Mouse (Mus musculus) lung, embryonic 15.5 days (tissue): ENCODE measurements around the gene Gm34653. TPM values are rescaled to one million over a fixed set of nuclear protein-coding genes. Genes with fewer than 3 reads are reported as not detected.
"Not testable (repeated sequence)": the region's sequence is repeated elsewhere in the genome, so short reads cannot be mapped to it uniquely, and the experiment has no call there.

Experiments
- ATAC-seq: fragments of 200-750 bp; cut with Nextera tagmentation; 2 replicates; pipeline ENCODE4 v1.8.0; 2017; ENCODE audit warnings: moderate number of reproducible peaks, borderline replicate concordance; ENCODE audit not compliant: low FRiP score, low TSS enrichment; ENCODE audit errors: extremely low read depth
- H3K27ac ChIP-seq: fragments of 300-500 bp; sonication (generic); 2 replicates; pipeline ENCODE4 v1.5.1; 2015; ENCODE audit warnings: moderate library complexity, mild to moderate bottlenecking, inconsistent platforms
- H3K27me3 ChIP-seq: fragments of 300-500 bp; sonication (generic); 2 replicates; pipeline ENCODE4 v1.6.1; 2015; ENCODE audit warnings: inconsistent platforms
- H3K36me3 ChIP-seq: fragments of 300-500 bp; sonication (generic); 2 replicates; pipeline ENCODE4 v1.6.1; 2015; ENCODE audit warnings: inconsistent platforms
- H3K4me1 ChIP-seq: fragments of 300-500 bp; sonication (generic); 2 replicates; pipeline ENCODE4 v1.6.1; 2015; ENCODE audit warnings: inconsistent platforms
- H3K4me2 ChIP-seq: fragments of 300-500 bp; sonication (generic); 2 replicates; pipeline ENCODE4 v1.6.1; 2015; ENCODE audit warnings: inconsistent platforms, mild to moderate bottlenecking, moderate library complexity
- H3K4me3 ChIP-seq: fragments of 300-500 bp; sonication (generic); 2 replicates; pipeline ENCODE4 v1.5.1; 2015; ENCODE audit warnings: mild to moderate bottlenecking, inconsistent platforms
- H3K9ac ChIP-seq: fragments of 300-500 bp; sonication (generic); 2 replicates; pipeline ENCODE4 v1.6.1; 2015; ENCODE audit warnings: inconsistent platforms
- H3K9me3 ChIP-seq: fragments of 300-500 bp; sonication (generic); 2 replicates; pipeline ENCODE4 v1.6.1; 2016; ENCODE audit warnings: inconsistent platforms
- WGBS: fragments of 180-500 bp; shearing (Covaris S2); methylation state at CpG from one replicate; pipeline ENCODE4 v1.1.7; 2015; 5-methylcytosine and 5-hydroxymethylcytosine counted together
- polyA plus RNA-seq: library from polyadenylated mRNA; unstranded; fragments of >200 nt; fragmentation: Nextera tagmentation; extraction: Ambion mirVana; gene quantifications from 2 replicates; pipeline ENCODE4 v1.2.1, GENCODE M21; 2015

Gene Gm34653
- polyA plus RNA-seq, 1 experiment from 2014 or later = not detected

- H3K27me3 ChIP-seq = no peaks in the 10 kb centered on the region
- H3K4me3 ChIP-seq = peak overlapping the region; percentile 91
- H3K9ac ChIP-seq = peak overlapping the region; percentile 92
- no peaks in the 10 kb centered on the region for H3K9me3 ChIP-seq
- H3K4me1 ChIP-seq = peaks cover 25% of the 10 kb centered on the region
- WGBS = 31% methylated on average over 20 of the region's 21 CpGs
- peak overlapping the region; percentile 81 for H3K4me2 ChIP-seq
- ATAC-seq = no peak
- H3K36me3 ChIP-seq = peaks cover 8% of the 10 kb centered on the region
- H3K27ac ChIP-seq = peak overlapping the region; percentile 34; the same call in 1 of the 2 replicates
Measured at GRCm38 (mm10) chr2:34826460-34827231, 6.2 kb upstream of the Gm34653 start.

GRCm38 (mm10) chr2:34827591-34827990, 5.2 kb upstream of the Gm34653 start:
- ATAC-seq = no peak
- no peak overlapping the region for H3K4me3 ChIP-seq
- H3K9me3 ChIP-seq = no peaks in the 10 kb centered on the region
- peaks cover 25% of the 10 kb centered on the region for H3K4me1 ChIP-seq
- WGBS = 87% methylated on average over 4 of the region's 4 CpGs
- no peaks in the 10 kb centered on the region for H3K27me3 ChIP-seq
- no peak overlapping the region for H3K27ac ChIP-seq
- H3K9ac ChIP-seq = no peak overlapping the region
- H3K4me2 ChIP-seq = no peak overlapping the region
- H3K36me3 ChIP-seq = peaks cover 2% of the 10 kb centered on the region

- H3K27me3 ChIP-seq = no peaks in the 10 kb centered on the region
- WGBS = 65% methylated on average over 1 of the region's 1 CpGs
Measured at GRCm38 (mm10) chr2:34828026-34828425, 4.8 kb upstream of the Gm34653 start.

DNA sequence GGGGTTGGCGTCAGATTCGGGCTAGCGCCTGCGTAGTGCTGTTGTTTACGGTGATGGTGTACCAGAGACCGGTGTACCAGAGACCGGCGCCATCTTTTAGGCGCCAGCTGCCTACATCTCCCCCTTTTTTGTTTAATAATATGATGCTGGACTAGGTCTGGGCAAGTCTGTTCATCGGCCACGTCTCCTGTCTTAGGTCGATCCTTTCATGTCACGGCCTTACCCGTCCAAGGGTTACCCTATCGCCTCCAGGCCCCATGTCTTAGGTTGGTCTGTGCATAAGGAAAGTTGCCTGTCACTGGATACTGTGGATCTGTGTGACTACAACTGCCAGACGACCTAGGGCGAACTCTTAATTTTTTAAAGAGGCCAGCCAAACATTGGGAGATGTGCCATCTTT, 2.7 kb upstream of the Gm34653 start:
- H3K36me3 ChIP-seq, H3K27ac ChIP-seq, H3K4me3 ChIP-seq, H3K9me3 ChIP-seq, ATAC-seq, H3K4me2 ChIP-seq, H3K27me3 ChIP-seq, H3K9ac ChIP-seq, H3K4me1 ChIP-seq: not testable (repeated sequence)
- WGBS = 93% methylated on average over 17 of the region's 17 CpGs

More at GRCm38 (mm10) chr2:34828026-34828425, 4.8 kb upstream of the Gm34653 start:
- no peak for ATAC-seq
- H3K4me1 ChIP-seq = peaks cover 25% of the 10 kb centered on the region
- H3K9ac ChIP-seq = no peak overlapping the region
- H3K4me2 ChIP-seq = no peak overlapping the region
- no peak overlapping the region for H3K27ac ChIP-seq
- H3K9me3 ChIP-seq = no peaks in the 10 kb centered on the region
- H3K4me3 ChIP-seq = no peak overlapping the region
- no peaks in the 10 kb centered on the region for H3K36me3 ChIP-seq

DNA sequence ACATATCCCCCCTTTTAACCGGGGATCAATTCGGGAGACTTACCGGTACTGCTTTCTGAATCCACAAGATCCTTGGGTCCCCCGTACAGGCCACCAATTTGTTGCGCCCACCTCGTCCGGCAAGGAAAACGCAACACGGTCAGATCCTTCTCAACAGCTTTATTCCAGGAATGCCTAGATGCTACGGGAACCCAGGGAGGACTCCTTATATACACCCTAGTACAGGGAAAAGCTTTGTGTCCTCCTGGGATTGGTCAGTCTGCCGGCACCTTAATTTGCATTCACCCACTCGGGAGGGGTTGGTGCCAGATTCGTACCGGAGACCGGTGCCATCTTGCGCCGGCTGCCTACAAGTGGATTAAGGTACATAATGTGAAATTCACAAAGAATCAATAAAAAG, 817 bp downstream of the Gm34653 start:
- Histone ChIP-seq H3K36me3 (no peaks in the 10 kb centered on the region), H3K27ac (no peak overlapping the region), H3K4me3 (no peak overlapping the region), H3K27me3 (0 out of 2 replicates have a peak, but pooled peaks cover 4% of the 10 kb centered on the region), H3K9ac (no peak overlapping the region), H3K4me2 (no peak overlapping the region), H3K9me3 (no peaks in the 10 kb centered on the region), H3K4me1 (no peaks in the 10 kb centered on the region)
- 82% methylated on average over 17 of the region's 17 CpGs for WGBS
- ATAC-seq = no peak

DNA sequence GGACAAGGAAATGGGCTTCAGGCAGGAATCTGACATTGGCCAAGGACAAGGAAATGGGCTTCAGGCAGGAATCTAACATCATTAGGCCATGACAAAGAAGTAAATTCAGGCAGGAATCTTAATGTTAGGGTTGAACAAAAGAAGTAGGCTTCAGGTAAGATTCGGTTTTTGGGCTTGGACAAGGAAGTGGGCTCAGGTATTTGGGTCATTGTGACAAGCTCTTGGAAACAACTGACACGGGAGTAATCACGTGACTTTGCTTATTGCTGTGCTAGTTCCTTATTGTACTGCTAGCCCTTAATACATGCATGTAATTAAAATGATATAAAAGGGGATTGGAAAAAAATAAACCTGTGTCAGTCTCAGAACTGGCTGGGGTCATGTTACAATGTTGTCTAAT, 2.9 kb downstream of the Gm34653 start:
- 55% methylated on average over 3 of the region's 3 CpGs for WGBS
- Histone ChIP-seq H3K27me3 (0 out of 2 replicates have a peak, but pooled peaks cover 4% of the 10 kb centered on the region), H3K27ac (no peak overlapping the region), H3K4me1 (no peaks in the 10 kb centered on the region), H3K36me3 (no peaks in the 10 kb centered on the region), H3K9me3 (no peaks in the 10 kb centered on the region), H3K9ac (no peak overlapping the region), H3K4me3 (no peak overlapping the region), H3K4me2 (no peak overlapping the region)
- ATAC-seq = no peak

- not testable (repeated sequence) for H3K9ac ChIP-seq, H3K4me2 ChIP-seq, H3K36me3 ChIP-seq, H3K27me3 ChIP-seq, H3K4me3 ChIP-seq, H3K9me3 ChIP-seq, H3K4me1 ChIP-seq, ATAC-seq, H3K27ac ChIP-seq
- WGBS = 75% methylated on average over 5 of the region's 5 CpGs
Measured at GRCm38 (mm10) chr2:34840143-34840542, 7.3 kb downstream of the Gm34653 start.

- H3K27me3 ChIP-seq = 0 out of 2 replicates have a peak, but pooled peaks cover 4% of the 10 kb centered on the region
- H3K4me3 ChIP-seq = no peak overlapping the region
- no peak for ATAC-seq
- WGBS = 88% methylated on average over 8 of the region's 8 CpGs
- no peak overlapping the region for H3K9ac ChIP-seq
- H3K4me1 ChIP-seq = no peaks in the 10 kb centered on the region
- H3K9me3 ChIP-seq = no peaks in the 10 kb centered on the region
- H3K27ac ChIP-seq = no peak overlapping the region
- no peaks in the 10 kb centered on the region for H3K36me3 ChIP-seq
- no peak overlapping the region for H3K4me2 ChIP-seq
Measured at GRCm38 (mm10) chr2:34841706-34842105, 8.9 kb downstream of the Gm34653 start.

DNA sequence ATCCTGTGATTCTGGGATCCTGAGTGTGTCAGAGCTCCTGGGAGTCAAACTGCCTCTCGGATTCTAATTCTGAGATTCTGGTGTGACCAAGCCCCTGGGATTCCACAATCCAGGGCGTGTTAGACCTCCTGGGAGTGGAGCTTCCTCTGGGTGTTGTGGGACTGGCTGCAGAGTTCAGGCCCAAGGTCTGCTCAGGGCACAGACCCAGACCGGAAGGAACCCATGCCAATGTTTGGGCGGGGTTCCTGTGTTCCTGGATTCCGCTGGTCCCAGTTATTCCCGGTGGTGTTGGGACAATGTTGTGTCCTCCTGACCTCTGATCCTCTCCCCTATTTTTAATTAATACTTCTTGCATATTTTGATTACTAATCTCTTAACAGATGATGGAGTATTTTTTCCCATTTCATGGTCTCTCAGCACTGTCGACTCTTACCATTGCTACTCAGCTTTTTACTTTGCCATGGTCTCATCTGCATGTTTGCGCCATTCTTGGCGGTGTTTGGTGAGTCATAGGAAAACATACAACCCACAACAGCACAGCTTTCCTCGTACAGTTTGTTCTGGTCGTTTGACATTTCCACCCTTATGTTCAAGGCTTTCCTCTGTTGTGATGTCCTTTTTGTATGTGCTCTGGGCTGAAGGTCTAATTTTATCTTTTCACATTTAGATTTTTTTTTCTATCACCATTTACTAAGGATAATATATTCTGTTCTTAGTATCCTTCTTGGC, 10.6 kb downstream of the Gm34653 start:
- H3K9me3 ChIP-seq = no peaks in the 10 kb centered on the region
- 71% methylated on average over 11 of the region's 11 CpGs for WGBS
- no peak overlapping the region for H3K9ac ChIP-seq
- no peak overlapping the region for H3K27ac ChIP-seq
- no peaks in the 10 kb centered on the region for H3K36me3 ChIP-seq
- H3K27me3 ChIP-seq = 0 out of 2 replicates have a peak, but pooled peaks cover 2% of the 10 kb centered on the region
- no peak overlapping the region for H3K4me3 ChIP-seq
- no peak overlapping the region for H3K4me2 ChIP-seq
- no peaks in the 10 kb centered on the region for H3K4me1 ChIP-seq
- no peak for ATAC-seq

DNA sequence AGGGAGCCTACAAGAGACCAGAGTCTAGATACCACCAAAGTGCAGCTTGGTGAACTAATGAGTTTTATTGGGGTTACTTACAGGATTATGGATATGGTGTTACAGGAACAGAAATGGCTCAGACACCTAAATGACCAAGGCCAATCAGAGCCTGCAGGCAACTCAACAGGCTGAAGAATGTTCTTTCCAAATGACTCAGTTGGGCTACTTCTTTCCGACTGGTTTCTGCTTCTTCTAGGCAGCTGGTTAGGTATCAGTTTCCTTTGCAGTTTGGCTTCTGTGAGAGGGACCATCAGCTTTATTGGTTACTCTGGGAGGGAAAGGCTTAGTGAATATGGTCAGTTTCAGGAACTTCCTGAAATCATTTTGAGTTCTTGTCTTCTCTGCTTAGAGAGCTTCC, 14.9 kb downstream of the Gm34653 start:
- no peak overlapping the region for H3K4me2 ChIP-seq
- H3K4me1 ChIP-seq = no peaks in the 10 kb centered on the region
- no peak overlapping the region for H3K4me3 ChIP-seq
- no peak overlapping the region for H3K27ac ChIP-seq
- H3K9me3 ChIP-seq = no peaks in the 10 kb centered on the region
- WGBS = 83% methylated on average over 1 of the region's 1 CpGs
- ATAC-seq = no peak
- peaks cover 30% of the 10 kb centered on the region for H3K36me3 ChIP-seq
- no peaks in the 10 kb centered on the region for H3K27me3 ChIP-seq
- no peak overlapping the region for H3K9ac ChIP-seq

DNA sequence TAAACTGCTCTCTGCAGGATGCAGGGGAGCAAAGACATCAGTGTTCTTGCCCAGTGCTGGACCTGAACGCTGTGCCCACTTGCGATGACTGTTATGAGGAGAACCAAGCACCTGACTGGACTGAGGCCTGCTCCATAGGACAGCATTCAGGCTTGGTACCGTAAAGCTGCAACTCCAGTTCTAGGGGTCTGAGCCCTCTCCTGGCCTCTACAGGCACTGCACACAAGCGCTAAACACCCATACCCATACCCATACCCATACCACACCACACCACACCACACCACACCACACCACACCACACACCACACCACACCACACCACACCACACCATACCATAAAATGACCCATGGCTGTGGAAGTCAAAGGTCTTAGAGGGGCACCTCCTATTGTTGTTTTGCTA, 22.5 kb downstream of the Gm34653 start:
- H3K4me2 ChIP-seq = no peak overlapping the region

GRCm38 (mm10) chr2:34857728-34858127, 24.9 kb downstream of the Gm34653 start:
- no peaks in the 10 kb centered on the region for H3K27me3 ChIP-seq
- 89% methylated on average over 8 of the region's 8 CpGs for WGBS
- no peak overlapping the region for H3K9ac ChIP-seq
- no peak overlapping the region for H3K4me3 ChIP-seq
- H3K36me3 ChIP-seq = peaks cover 83% of the 10 kb centered on the region
- no peak for ATAC-seq
- H3K9me3 ChIP-seq = no peaks in the 10 kb centered on the region
- no peaks in the 10 kb centered on the region for H3K4me1 ChIP-seq
- H3K27ac ChIP-seq = no peak overlapping the region
- H3K4me2 ChIP-seq = no peak overlapping the region

More for the DNA sequence above, 22.5 kb downstream of the Gm34653 start:
- no peak overlapping the region for H3K9ac ChIP-seq
- ATAC-seq = no peak
- H3K4me3 ChIP-seq = no peak overlapping the region
- H3K4me1 ChIP-seq = no peaks in the 10 kb centered on the region
- no peaks in the 10 kb centered on the region for H3K27me3 ChIP-seq
- H3K9me3 ChIP-seq = no peaks in the 10 kb centered on the region
- H3K27ac ChIP-seq = no peak overlapping the region
- 90% methylated on average over 4 of the region's 4 CpGs for WGBS
- H3K36me3 ChIP-seq = peaks cover 89% of the 10 kb centered on the region
